Mouse (Mus musculus): ENCODE results near the gene Podxl2.
A peak's percentile ranks its signal among the peaks of the same experiment; 100 is the strongest.

Gene Podxl2

DNA sequence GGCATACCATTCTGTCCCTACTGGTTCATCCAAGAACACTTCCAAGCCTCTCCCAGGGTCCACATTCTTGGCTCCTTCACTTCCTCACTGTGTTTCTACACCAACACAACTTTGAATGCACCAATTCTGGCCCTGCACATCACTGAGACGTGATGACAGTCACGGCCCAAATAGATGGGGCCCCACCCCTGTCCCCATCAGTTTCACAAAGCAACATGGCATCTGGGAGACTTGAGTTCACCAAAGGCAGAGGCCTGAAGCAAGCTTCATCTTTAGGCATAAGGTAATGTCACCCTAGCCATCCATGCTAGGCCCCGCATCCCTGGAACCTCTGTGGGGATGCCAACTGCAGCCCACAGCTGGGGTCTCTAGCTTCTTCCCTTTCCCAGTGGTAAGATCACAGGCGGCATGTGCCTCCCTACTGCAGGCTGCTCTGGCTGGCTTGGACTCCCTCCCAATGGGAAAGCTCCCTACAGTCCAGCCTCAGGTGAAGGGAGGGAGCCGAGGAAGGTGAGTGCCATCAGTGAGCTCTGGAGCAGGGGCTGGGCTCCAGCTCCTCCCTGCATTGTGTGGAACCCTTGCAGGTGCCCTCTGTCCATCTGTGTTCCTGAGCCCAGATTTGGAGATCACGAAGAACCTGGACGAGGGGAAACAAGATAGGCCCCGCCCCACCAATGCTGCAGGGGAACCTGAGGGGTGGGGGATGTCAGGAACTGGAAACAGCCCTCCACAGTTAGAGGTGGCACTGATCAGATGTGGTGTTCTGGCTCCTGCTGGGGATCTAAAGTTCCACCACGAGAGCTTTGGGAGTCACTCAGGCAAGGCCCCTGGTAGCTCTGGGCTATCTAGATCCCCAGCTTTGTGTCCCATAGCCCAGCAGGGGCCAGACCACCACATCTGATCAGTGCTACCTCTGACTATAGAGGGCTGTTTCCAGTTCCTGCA lies 30.8 kb downstream of the Podxl2 start:
- no peak for DNase-seq

DNA sequence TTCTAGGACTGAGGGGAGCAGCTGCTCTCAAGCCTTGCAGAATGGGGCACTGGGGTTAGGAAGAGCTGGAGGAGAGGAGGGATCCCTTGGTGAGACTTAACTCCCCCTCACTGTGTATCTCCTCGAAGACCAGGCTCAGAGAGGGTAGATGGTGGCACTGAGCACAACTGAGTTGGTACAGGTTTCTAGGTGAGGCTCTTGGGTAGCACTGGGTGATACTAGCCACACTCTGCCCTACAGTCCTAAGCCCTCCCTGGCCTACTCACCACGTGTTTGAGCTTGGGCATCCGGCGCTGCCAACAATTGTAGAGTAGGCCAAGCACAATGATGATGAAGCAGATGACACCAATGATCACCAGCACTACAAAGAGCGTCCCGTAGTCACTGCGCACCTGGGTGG lies 31.6 kb downstream of the Podxl2 start:
- no peak for DNase-seq

DNA sequence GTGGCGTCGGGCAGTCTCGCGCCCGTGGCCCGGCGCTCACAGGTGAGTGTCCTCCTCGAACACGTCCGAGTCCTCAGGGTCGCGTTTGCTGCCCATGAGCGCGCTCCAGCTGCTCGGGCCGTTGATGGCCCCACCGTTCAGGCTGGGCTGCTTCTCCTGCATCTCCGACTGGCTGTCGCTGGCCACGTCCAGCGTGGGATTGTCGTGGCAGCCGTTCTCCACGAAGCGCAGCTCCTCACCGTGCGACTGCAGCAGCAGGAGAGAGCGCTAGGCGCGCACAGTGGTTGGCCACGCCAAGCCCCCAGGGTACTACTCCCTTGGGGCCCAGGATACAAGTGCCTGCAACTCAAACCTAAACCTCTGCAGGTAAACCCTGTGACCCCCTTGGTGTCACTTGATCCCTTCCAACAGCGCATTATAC lies 32.1 kb downstream of the Podxl2 start:
- DNase-seq: peak in 1 of 2 experiments; percentile 62

DNA sequence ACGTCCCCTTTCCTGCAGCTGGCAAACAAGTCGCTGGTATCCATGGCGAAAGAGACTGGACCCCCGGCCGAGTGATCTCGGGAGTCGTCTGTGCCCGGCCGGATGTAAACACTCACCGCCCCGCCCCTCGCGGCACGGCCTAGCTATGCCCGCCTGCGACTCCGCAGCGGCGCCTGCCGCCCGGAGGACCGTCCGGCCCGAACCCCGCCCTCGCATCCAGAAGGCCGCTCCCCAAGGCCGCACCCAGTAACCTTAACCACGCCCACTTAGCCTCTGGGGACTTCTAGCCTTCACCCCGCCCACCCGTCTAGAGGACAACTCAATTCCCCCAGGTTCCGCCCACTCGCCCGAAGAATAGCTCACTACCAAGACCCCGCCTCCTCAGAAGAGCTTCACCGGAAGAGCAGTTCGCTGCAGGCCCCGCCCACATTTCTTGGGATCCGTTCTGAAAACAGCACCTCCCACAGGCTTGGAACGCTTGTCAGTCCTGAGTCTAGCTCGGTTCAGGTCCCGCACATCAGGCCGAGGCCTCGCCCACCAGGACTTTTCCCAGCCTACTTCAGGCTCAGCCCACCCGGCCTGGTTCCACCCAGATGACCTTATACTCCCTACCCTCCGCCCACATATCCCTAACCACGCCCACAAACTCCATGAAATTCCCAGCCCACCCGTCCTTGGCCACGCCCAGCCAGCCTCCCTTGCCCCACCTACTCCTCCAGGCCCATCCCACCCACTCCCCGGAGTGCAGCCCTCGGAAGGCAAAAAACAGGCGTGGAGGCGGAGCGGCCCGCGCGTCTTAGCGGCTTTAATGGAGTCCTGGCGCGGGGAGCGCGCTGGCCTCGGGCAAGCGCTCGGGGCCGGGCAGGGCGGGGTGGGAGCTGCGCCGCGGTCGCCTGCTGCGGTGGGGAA lies 32.8 kb downstream of the Podxl2 start, which contains the start of gene Abtb1:
TSS of gene Abtb1 (minus strand) at position 204 of the 909 bp plus-strand sequence.
- peak; percentile 100 for DNase-seq

DNA sequence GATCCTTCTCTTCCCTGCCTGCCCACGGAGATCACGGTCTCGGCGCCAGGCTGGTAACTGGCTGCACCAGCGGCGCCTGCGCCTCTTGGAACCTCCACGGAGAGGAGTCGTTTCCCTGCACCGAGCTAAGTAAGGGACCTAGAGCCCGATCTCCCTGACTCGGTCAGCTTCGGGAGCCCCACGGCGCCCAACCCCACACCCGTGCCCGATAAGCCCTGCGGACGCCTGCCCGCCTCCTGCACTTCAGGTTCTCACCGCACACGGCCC lies 33.4 kb downstream of the Podxl2 start:
- no peak for DNase-seq

DNA sequence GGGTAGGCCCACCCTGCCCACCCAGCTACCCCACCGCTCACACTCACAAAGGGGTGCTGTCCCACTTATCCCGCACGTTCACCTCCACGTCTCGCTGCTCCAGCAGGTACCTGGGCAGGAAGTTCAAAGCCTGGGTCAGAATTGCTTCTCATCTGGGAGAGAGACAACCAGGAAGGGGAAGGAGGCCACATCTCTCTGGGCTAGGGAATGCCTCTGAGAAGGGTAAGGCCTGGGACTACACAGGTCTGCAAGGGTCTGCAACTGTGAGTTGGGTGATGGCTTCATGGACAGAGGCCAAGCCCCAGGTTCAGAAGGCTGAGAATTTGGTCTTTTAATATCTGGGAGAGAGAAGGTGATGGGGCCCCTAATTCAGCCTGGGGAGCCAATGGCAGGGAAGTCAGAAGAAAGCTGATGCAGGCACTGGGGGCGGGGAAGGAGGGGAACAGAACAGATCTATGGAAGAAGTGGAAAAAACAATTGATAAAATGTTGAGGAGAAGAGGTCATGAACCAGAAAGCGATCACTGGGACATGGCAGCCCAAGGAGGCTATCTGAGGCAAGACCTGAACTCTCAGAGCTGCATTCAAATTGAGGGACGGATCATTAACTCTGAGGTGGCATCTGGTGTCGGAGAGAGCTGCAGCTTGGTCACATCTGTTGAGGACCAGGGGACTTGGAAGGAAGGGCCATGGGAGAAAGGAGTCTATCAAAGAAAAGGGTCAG lies 33.9 kb downstream of the Podxl2 start:
- DNase-seq: no peak

DNA sequence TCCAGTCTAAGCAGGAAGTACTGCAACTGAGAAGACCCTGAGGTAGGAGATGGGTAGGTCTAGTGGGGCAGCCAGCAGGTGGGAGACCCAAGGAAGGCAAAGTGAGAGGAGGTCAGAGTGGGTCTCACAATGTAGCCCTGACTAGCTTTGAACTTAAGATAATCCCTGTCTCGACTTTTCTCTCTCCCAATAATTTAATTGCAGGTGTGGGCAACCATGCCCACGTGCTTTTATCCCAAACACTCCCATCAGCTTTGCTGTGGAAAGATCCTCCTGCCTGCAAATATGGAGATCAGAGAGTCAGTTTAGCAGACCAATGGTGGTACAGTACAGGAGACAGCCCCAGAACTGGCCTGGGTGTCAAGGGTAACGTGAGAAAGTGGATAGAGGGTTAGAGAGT lies 34.6 kb downstream of the Podxl2 start:
- DNase-seq: no peak

DNA sequence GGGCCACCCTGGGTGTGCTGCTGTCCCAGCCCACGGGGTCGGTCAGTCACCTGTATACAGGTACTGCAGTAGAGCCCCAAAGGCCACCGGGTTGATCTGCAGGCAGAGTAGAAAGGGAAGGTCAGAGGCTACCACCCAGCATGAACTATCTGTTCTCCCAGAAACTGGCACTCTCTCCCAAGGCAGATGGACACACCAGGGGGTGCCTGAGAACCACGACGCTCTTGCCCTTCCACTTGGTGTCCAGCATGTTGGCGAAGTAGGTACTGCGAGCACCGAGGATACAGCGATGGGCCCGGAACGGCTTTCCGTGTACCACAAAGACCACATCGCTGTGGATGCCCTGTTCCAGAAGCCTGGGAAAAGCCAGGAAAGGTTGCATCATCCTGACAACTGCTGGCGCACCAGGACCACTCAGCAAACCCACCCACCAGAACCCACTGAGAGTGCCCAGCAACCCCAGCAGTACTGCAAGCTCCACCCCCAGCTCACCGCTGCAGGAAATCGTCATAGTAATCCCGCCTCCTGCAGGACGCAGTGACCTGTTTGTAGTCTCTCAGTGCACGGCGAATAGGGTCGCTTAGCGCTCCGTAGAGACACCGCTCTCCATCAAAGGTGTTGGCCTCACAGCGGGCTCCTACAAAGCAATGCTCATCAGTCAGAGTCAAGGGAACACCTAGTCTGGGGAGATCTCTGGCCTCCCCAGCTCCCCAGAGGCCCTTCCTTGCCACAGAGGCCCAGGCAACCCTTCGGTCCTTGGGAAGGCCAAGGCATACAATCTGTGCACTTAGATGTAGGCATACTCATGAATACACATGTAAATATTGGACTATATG lies 35.5 kb downstream of the Podxl2 start:
- DNase-seq: no peak

DNA sequence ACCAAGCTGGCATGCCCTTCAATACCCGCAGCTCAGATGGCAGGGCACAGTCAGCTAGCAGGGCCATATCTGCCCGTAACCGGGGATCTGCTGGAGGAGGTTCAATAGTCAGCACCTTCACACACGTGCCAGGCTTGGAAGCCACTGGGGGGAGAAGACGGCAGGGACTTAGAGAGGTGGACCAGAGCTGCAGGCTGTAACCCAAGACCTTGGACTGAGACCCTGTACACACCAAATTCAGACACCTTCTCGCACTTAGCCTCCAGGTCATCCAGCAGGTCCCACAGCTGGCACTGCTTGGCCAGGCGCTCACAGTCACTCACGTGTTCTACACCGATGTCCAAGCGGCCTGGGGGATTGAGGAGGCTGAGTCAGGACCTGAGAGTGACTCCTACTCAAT lies 36.2 kb downstream of the Podxl2 start:
- DNase-seq: no peak

DNA sequence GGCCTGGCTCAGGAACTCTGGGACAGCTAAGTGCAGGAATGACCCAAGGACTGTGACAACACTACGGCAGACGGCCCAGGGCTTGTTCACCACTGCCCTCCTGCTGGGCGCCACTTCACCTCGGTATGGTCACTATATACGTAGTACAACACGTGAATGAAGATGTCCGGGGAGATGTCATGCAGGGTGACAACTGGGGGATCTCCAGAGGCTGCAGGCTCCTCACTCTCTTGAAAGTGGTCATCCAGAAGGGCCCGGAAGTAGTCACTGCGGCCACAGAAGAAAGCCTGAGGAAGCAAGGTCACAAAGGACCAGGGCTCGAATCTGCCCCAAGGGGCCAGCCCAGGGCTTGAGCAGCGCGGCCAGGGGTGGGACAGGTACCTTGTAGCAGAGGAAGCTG lies 36.8 kb downstream of the Podxl2 start:
- no peak for DNase-seq

DNA sequence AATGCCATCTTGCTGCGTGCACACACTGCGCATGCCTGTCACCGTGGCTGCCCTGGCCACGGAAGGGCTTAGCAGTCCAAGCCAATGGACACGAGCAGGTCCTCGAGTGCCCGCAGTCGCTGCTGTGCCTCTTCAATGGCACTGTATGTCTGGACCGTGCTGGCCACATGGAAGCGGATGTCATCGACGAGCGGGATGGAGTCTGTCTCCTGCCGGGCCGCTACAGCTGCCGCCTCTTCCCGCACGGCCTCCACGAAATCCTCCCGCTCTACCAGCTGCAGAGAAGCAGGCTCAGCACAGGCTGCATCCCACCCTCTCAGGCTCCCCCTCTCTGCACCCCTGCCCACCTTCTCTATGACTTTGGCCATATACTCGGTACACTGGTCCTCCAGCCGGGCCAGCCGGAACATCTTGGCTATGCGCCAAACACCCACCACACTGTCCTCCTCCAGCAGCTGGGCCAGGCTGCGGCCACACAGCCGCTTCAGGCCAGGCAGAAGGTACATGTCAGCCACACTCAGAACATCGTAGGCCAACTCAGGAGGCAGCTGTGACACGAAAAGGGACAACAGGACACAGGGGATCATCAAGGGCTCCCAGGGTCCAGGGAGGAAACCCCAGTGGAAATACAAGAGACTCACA lies 38.5 kb downstream of the Podxl2 start:
- peak in 1 of 2 experiments; percentile 46 for DNase-seq

DNA sequence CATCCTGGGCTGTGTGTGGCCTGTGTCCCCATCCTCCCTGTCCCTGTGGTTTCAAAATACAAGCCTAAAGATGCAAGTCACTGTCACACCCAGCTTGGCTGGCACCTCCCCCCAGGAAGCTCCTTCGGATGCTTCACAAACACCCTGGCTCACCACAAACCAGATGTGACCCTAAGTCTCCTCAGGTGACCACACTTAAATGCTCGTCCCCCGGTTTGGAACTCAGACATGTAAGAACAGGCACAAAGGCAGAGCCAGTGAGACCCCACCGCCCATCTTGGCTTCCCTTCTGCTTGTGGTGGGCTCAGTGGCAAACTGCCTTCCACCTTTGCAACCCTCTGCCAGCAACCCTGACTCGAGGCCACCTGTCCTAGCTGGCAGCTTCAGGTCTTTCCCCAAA lies 39.8 kb downstream of the Podxl2 start:
- DNase-seq: no peak

DNA sequence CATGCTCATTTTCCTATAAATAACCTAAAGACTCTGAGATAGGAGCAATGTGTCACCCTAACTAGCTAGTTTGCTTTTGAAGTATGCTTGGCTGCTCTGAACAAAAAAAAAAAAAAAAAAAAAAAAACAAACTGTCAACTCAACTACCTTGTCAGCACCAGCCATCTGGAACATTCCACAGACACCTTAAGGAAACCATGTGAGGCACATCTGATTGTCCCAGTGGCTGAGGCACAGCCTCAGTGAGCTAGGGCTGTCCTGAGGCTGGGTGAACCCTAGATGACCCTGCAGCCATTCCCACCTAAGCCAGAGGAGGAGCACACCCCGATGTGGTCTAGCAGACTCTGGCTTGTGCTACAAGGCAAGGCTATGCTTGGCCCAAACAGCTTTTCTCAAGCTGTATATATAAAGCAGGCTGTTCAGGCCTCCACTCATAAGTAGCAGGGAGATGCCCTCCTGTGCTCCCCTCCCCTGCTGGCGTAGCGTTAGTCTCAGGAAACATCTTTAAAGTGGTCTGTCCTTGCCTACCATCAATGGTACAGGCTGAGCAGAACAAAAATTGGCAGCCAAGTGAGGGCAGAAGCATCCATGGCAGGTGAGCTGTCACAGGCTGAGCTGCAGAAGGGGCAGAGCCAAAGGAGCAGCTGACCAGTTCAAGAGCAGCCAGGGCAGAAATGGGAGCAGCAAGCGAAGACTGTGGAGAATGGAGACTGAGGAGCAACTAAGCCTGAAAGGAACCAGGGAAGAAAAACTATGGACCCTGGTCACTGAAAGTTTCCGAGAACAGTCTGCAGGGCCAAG lies 41.3 kb downstream of the Podxl2 start:
- DNase-seq: peak in 1 of 2 experiments; percentile 55

DNA sequence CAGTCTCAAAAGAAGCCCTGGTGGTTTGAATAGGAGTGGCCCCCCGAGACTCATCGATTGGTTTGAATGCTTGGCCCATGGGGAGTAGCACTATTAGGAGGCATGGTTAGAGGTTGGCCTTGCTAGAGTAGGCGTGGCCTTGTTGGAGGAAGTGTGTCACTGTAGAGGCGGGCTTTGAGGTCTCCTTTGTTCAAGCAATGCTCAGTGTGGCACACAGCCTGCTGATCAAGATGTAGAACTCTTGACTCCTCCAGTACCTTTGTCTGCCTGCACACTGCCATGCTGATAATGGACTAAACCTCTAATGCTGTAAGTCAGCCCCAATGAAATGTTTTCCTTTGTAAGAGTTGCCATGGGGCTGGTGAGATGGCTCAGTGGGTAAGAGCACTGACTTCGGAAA lies 42.2 kb downstream of the Podxl2 start:
- DNase-seq: no peak

DNA sequence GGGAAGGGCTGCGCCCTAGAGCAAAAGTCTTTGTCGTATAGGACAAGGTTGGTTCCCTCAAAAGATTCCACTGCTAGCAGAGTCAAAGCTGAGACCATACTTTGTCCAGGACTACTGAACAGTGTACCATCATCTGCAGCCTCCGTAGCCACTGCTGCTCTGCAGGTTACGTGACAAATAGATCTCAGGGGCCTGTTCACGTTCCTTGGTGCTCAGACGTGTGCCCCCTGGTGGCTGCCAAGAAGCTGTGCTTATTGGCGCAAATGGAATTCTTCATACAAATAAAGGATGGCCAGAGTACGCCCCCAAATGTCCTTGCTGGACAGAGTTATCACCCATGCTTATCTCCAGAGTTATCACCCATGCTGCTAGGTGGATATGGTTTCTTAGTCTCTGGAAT lies 43.4 kb downstream of the Podxl2 start:
- DNase-seq: peak; percentile 78 to 83

DNA sequence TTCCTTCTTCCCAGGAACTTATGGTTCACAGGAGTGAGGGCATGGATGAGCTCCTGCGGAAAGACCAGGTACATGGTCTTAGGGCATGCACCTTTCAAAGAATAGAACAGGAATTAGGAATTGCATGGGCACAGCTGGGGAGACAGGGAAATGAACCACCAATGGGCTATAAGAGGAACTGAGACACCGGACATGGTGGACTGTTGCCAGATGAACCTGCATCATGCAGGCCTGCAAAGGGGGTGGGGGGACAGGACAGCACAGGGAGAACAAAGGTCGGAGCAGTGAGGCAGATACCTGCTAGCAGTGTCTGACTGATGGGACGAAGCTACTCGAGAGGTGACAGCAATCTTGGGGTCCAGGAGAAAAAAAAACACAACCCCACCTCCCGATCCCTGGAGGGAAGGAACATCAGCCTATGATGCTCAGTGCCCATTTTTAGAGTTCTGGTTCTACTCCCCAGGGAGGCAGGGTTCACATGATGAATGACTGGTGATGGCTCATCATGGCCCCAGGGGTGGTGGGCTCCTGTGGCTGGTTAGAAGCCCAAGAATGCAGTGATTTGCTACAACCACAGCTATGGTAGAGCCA lies 44.6 kb downstream of the Podxl2 start:
- DNase-seq: no peak

DNA sequence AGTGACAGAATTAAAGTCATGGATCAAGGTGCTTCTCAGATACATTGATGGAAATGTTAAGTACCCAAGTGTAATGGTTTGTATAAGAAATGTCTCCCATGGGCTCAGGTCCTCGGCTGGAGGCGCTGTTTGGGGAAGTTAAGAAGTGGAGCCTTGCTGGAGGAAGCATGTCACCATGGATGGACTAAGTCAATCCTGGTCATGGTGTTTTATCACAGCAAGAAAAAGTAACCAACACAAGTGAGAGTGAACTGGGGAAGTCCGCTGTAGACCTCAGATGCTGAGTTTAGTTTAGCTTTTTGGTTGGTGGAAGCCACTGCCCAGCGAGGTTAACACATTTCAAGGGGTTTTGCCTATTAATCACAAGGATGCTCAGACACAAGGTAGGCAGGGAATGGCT lies 45.3 kb downstream of the Podxl2 start:
- no peak for DNase-seq

DNA sequence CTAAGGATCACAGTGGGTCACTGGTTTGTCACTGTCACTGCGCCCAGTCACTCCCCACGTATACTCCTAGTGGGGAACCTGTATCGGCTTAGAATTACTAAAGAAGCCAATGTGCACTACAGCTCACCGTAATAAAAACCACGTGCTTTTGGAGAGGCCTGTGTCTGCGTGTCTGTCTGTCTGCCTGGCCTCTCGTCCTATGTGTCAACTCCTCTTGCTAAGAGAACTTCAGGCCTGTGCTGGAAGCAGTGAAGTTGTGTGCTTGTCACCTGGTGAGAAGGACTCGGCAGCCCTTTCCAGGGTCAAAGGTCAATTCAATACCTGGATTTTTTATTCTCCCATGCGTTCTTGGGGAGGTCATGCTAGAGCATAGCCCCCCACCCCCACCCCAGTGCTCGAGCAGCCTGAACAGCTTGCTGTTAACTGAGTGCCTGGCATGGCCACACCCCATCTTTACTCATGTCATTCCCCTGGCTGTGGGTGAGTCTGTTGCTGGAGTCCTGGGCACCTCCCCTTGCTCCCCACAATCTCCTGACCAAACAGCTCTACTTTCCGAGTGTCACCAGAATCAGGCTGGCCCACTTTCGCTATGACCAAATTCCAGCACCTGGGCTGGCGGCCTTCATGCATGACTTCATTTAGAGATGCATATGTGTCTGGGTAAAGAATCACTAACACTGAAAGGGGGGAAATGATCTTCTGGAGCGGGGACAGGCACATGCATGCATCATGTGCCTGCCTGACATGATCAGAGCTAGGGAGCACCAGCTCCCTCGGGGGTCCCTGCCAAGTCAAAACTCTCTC lies 46.4 kb downstream of the Podxl2 start:
- DNase-seq: no peak

DNA sequence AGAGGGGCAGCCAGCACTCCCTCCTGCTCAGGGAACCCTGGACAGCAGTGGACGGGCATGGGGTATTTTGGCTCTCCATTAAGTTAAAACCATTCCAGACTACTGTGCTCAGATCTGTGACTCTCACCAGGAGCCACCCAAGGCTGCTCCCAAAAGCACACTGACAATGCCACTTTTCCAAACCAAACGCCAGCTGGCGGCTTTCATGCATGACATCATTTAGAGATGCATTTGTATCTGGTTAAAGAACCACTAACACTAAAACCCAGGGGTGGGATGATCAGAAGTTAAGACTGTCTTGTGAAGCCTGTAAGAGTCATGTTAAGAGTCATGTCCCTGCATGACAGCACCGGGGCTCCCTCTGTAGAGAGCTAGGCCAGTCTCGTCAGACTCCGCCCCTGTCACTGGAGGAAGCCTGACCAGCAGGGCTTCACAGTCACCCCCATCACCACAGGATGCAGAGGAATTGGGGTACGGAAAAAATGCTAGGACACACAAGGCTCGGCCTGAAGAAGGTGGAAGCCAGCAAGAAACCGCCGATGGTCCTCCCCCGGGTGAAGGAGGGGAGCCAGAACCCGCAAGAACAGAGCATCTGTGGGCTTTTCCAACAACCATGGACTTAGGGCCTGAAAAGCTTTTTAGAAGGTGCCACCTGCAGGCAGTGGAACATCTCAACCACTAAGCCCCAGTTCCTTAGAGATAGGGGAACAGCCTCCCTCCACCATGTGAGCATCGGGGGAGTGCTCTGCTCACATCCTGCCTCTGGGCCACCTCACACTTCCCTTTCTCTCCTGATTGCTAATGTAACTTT lies 47.2 kb downstream of the Podxl2 start:
- no peak for DNase-seq
